Mouse (Mus musculus) Patski (cell line): ENCODE data around the gene Col19a1. TPM values are rescaled to one million over a fixed set of nuclear protein-coding genes. Genes with fewer than 3 reads are reported as not detected.

Experiments
- ATAC-seq: fragments of 100-300 bp; one replicate; pipeline ENCODE4 v1.8.0; 2021
- CTCF ChIA-PET: fragments of 350-600 bp; sonication (Branson Sonifier 250); formaldehyde crosslinking; loops from one replicate; lab custom pipeline; 2022; ENCODE audit warnings: inconsistent platforms; lab: Charles Lee
- POLR2A ChIA-PET: fragments of 350-600 bp; sonication (Branson Sonifier 250); formaldehyde crosslinking; loops from one replicate; lab custom pipeline; 2022; ENCODE audit warnings: antibody characterized with exemption, inconsistent platforms; lab: Charles Lee
- DNase-seq: peaks from one replicate; pipeline ENCODE4 v3.0.0-alpha.2; 2011; ENCODE audit warnings: low read depth, low spot score
- H3K27me3 ChIP-seq: fragments of 371-371 bp; one replicate; pipeline ENCODE4 v1.5.1; 2021
- CTCF ChIP-seq: fragments of 100-300 bp; IDR thresholded peaks from one replicate; pipeline ENCODE4 v1.5.1; 2021
- in situ Hi-C: fragments of 300-500 bp; cut with MboI; formaldehyde crosslinking; loops from 3 replicates; pipeline ENCODE4 v1.11.1; 2018; ENCODE audit warnings: low pct_unique_long_range_greater_than_20kb, mixed read lengths
- polyA plus RNA-seq: library from polyadenylated mRNA; unstranded; gene quantifications from one replicate; pipeline ENCODE4 v1.2.3, GENCODE M21; 2021

The Col19a1 gene
- polyA plus RNA-seq, 1 experiment from 2014 or later: not detected

DNA sequence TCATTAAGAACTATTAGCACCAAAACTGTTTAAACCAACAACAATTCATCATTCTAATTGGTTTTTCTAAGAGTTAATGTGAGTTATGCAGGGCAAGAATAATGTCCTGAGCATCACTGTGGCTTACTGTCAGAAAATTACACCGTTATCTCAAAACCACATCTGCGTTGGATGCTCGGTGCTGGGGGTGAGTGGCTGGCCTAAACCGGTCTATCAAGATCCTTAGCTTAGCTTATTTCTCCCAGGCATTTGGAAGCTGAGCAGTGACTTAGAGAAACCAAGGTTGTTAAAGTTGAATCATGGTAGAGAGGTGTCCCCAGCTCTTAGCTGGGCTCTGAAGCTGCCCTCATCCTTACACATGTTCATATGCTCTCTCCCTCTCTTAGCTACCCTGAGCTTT lies 276.4 kb downstream of the Col19a1 start:
- in situ Hi-C loops: no loop called here
- DNase-seq (no peak), ATAC-seq (no peak)
- TF ChIP-seq CTCF: no peak
- H3K27me3 ChIP-seq: peaks cover 37% of the 10 kb centered on the region
- POLR2A ChIA-PET: no interaction called here
- CTCF ChIA-PET: interaction anchor here (1.0 kb wide), 1 partner anchor 10 kb away, joined by 4 read pairs; no protein-coding TSS in a partner anchor

DNA sequence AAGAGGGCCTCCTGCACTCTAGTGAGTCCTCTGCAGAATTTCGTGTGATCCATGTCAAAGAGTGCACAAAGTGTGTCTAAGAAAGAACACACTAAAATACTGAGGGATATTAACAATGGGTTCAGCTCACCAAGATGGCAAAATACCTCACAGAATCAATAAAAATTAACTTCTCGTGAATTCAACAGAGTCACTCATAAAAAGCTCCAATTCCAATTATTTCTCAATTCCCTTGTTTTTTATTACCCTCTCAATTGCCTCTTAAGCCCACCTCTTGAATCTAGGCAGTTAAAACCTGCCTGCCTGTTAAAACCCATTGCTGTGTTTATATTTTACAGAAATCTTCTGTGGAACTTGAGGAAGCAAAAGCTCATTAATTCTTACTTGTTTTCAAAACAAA lies 277.1 kb downstream of the Col19a1 start:
- no peak for DNase-seq
- no peak for ATAC-seq
- H3K27me3 ChIP-seq: peaks cover 37% of the 10 kb centered on the region
- ChIA-PET CTCF (no interaction called here), POLR2A (no interaction called here)
- in situ Hi-C loops: no loop called here
- no peak for TF ChIP-seq CTCF

DNA sequence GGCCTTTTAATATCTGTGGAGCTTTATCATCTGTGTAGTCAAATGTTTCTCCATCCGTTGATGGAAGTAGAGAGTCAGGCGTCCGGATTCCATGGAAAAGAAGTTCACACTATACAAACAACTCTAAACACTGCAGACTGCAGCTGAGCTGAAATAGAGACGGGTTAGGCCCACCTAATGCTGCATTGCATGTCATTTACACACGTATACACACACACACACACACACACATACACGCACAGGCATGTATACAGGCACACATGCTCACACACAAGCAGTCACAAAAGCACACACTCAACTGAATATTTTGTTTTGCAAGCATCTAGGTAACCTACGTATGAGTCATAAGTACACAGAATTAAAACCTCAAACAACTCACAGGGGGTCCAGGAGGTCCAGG lies 284.2 kb downstream of the Col19a1 start:
- DNase-seq (no peak), ATAC-seq (no peak)
- ChIA-PET POLR2A (no interaction called here), CTCF (no interaction called here)
- in situ Hi-C loops: no loop called here
- no peak for TF ChIP-seq CTCF
- peaks cover 26% of the 10 kb centered on the region for H3K27me3 ChIP-seq

DNA sequence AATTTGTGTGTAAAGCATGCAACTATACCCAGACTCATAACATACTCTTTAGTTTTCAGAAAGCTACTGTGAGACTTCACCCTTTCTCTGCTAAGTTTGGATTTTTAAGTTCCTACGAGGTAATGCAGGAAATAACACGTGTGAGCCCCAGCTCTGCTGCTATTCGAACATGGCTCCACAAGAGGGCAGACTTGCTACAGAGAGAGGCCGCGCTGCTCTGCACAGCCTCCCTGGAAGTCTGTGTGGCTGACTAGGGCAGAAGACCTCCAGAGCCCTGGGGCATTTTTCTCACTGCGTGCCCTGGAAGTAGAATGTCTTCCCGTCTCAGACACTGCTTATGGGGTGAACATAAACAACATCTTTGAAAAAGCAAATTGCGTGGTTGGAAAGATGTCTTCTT lies 284.6 kb downstream of the Col19a1 start:
- ATAC-seq (peak; percentile 82), DNase-seq (no peak)
- in situ Hi-C loops: no loop called here
- peak; percentile 79 for TF ChIP-seq CTCF
- ChIA-PET POLR2A (no interaction called here), CTCF (no interaction called here)
- H3K27me3 ChIP-seq: peaks cover 22% of the 10 kb centered on the region

DNA sequence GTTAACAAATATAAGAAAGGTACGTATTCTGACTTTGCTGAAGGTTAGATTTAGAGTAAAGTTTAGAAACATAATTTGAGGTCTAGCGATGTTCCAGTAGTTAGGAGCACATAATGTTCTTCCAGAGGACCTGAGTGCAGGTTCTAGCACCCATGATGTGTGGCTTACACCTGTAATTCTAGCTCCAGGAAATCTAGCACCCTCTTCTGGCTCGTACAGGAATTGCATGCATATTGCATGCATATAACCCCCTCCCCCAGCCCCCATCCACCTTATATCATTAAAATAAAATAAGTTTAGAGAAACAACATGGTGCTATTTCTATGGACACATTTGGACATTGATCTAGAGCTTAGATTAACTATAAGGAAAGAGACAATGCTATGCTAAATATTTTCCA lies 286.6 kb downstream of the Col19a1 start:
- TF ChIP-seq CTCF: peak; percentile 50
- ATAC-seq: no peak
- ChIA-PET POLR2A (no interaction called here), CTCF (interaction anchor here (1.0 kb wide), 1 partner anchor 10 kb away, joined by 4 read pairs; no protein-coding TSS in a partner anchor)
- no peak for DNase-seq
- in situ Hi-C loops: no loop called here
- peaks cover 13% of the 10 kb centered on the region for H3K27me3 ChIP-seq

DNA sequence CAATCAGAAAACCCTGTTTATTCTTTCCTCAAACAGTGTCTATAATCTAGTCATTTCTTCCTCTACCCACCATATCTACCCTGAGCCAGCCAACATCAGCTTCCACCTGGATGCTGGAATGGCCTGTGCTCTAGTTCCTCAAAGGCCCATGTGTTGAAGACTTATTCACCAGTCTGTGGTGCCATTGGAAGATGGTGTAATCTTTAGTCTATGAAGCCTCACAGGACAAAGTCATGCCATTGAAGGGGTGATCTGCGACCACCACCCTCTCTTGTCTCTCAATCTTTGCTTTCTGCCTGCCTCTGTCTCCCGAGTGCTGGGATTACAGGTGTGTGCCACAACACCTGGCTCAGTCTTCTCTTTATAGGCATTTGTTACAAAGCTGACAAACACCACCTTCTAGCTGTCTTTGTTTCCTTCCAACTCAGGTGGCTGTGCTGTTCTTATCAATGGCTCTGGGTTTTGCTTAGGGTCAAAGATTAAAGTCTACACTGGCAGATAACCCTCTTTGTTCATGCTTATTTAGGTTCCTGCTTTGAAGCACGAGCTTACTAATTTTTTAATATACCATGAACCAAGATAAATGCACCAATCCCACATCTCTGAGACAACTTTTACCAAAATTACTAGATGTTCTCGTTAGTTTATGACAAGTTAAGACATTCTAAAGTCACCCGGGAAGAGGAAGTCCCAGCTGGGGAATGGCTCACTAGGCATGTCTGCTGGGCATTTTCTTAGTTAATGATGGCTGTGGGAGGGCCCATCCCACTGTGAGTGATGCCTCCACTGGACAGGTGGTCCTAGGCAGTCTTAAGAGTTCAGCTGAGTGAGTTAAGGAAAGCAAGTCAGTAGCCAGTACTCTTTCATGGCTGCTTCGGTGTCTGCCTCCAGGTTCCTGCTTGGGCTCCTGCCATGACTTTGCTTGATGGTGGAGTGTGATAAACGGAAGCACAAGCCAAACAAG lies 292.0 kb downstream of the Col19a1 start:
- no peak for TF ChIP-seq CTCF
- ChIA-PET CTCF (no interaction called here), POLR2A (no interaction called here)
- DNase-seq: no peak
- in situ Hi-C loops: no loop called here
- ATAC-seq: no peak
- peaks cover 17% of the 10 kb centered on the region for H3K27me3 ChIP-seq

DNA sequence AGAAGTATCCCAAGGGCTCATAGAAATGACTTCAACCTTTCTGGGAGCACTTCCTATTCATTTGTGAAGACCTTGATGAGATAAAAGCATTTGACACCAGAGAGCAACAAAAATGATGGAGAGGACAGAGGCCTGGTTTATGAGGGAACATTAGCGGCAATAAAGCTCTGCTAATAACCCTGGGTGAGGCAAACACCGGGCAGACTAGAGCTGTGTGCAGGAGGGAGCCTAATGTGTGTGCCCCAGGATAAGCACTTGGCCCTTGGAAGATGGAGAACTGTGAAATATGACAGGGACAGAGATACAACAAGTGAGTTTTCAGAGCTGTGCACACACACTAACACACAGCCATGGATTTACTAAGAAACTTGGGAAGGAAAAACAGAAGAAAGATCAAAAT lies 294.8 kb downstream of the Col19a1 start:
- ChIA-PET POLR2A (no interaction called here), CTCF (no interaction called here)
- no peak for ATAC-seq

DNA sequence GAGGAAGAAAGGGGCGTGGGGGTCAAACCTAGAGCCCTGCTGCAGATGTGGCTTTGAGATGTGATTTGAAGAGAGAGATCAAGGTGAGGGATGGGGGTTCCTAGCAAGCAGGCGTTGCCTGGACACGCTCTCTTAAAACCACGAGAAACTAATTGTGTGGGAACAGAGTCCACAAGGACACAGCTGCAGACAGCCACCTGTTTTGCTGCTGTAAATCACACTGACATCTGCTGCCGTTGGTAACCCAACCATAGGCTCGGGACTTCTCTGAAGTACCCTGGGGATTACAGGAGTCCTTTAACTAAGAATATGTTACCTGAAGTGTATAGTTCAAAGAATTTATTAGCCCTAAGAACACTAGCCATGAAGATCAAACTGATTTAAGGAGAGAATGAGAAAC lies 300.9 kb downstream of the Col19a1 start:
- TF ChIP-seq CTCF: no peak
- H3K27me3 ChIP-seq: peaks cover 12% of the 10 kb centered on the region
- DNase-seq (no peak), ATAC-seq (no peak)
- CTCF ChIA-PET: no interaction called here
- POLR2A ChIA-PET: no interaction called here
- in situ Hi-C loops: no loop called here

More for the DNA sequence above, 294.8 kb downstream of the Col19a1 start:
- no peak for TF ChIP-seq CTCF
- peaks cover 14% of the 10 kb centered on the region for H3K27me3 ChIP-seq
- DNase-seq: no peak
- in situ Hi-C loops: no loop called here

DNA sequence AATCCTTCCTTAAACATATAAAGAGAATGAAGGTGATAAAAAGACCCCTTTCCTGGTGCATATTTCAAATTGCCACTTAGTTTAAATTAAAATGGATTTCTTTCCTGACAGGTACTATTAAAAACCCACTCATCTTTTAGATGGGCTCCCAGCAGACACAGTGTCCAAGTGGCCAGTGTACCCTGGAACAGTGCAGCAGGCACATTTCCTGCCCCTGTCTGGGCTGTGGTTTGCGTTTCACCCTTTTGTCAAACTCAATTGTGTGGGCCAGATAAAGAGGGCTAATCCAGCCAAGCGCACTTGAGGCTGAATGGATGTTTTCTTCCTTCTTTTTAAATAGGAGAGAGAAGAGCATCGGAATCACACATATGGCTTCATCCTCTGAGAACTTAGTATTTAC lies 320.2 kb downstream of the Col19a1 start:
- TF ChIP-seq CTCF: no peak
- DNase-seq: no peak
- ATAC-seq: no peak
- CTCF ChIA-PET: no interaction called here
- POLR2A ChIA-PET: no interaction called here
- H3K27me3 ChIP-seq: peaks cover 58% of the 10 kb centered on the region
- in situ Hi-C loops: no loop called here

DNA sequence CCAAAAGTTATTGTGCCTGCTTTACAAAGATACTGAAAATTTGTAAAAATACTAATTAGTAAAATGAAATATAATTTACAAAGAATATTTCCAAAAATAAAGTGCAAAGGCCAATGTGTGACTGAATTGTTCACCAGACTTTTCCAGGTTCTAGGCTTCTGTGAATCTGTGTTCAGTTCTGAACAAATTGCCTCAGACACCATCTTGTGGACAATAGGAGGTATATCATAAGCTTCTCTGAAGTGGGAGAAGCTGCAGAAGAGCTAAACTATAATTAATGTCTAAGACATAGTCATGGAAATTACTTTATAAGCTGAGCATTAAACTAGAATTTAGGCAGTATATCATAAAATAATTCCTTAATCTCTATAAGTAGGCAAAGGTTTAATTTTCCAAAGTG lies 326.1 kb downstream of the Col19a1 start:
- no peak for ATAC-seq
- ChIA-PET POLR2A (interaction anchor here (0.6 kb wide), 1 partner anchor 45 kb away, joined by 3 read pairs; no protein-coding TSS in a partner anchor), CTCF (interaction anchor here (3.6 kb wide), 1 partner anchor 11 kb away, joined by 13 read pairs; no protein-coding TSS in a partner anchor)
- in situ Hi-C loops: no loop called here
- no peak for TF ChIP-seq CTCF
- no peak for DNase-seq
- peaks cover 64% of the 10 kb centered on the region for H3K27me3 ChIP-seq

DNA sequence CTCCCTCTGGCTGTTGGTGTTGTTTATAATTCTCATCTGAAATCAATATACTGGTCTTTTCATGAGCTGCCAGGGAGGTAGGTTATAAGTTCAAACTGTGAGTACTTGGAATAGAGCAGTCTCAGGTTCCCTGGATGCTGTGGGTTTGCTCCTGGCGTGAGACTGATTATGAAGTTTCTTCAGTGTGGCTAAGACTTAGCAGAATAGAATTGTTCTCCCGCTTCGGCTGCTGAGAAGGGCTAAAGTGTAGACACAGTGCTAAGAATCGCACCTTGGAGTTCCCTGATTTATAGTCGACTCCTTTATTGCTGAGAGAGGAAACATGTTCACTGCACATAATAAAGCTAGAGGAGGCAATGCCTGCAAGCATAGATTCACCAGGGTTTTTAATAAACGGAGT lies 327.9 kb downstream of the Col19a1 start:
- POLR2A ChIA-PET: no interaction called here
- in situ Hi-C loops: no loop called here
- ATAC-seq (no peak), DNase-seq (no peak)
- TF ChIP-seq CTCF: no peak
- CTCF ChIA-PET: interaction anchor here (3.6 kb wide), 1 partner anchor 10 kb away, joined by 13 read pairs; no protein-coding TSS in a partner anchor
- H3K27me3 ChIP-seq: peaks cover 62% of the 10 kb centered on the region
